Mouse (Mus musculus): ENCODE measurements around the gene Slc17a7. TPM values are rescaled to one million over a fixed set of nuclear protein-coding genes. Genes with fewer than 3 reads are reported as not detected.
A peak's percentile ranks its signal among the peaks of the same experiment; 100 is the strongest.

The Slc17a7 gene
- polyA plus RNA-seq, 1 experiment from 2014 or later, result 0.56 TPM

- no peaks in the 10 kb centered on the region for H3K36me3 ChIP-seq (ENCODE audit: insufficient read depth, low read length)
- peaks cover 4% of the 10 kb centered on the region for H3K27me3 ChIP-seq (replicated peaks; ENCODE audit: insufficient read depth, low read length)
- no peak for DNase-seq (ENCODE audit: low spot score)
- no peaks in the 10 kb centered on the region for H3K9me3 ChIP-seq (ENCODE audit: low read length)
- no peak overlapping the region for H3K4me2 ChIP-seq (replicated peaks; ENCODE audit: low read depth, low read length)
- no peak overlapping the region for H3K9ac ChIP-seq (replicated peaks; ENCODE audit: low read depth)
- H3K4me1 ChIP-seq (ENCODE audit: insufficient read depth, low read depth, low read length), result no peaks in the 10 kb centered on the region
- H3K27ac ChIP-seq (ENCODE audit: low read length), result no peak overlapping the region
- no peak overlapping the region for H3K4me3 ChIP-seq (ENCODE audit: low read depth, low read length)
- TF ChIP-seq EP300 (IDR thresholded peaks at IDR 0.05) (no peak), CTCF (IDR thresholded peaks at IDR 0.05) (no peak)
- ATAC-seq, result no peak
- WGBS, result 48% methylated on average over 2 of the region's 2 CpGs
Measured at GRCm38 (mm10) chr7:45191161-45191560, 27.4 kb downstream of the Slc17a7 start.

GRCm38 (mm10) chr7:45191803-45192363, 28.1 kb downstream of the Slc17a7 start:
- Histone ChIP-seq H3K9me3 (ENCODE audit: low read length) (no peaks in the 10 kb centered on the region), H3K4me3 (ENCODE audit: low read depth, low read length) (no peak overlapping the region), H3K36me3 (ENCODE audit: insufficient read depth, low read length) (no peaks in the 10 kb centered on the region), H3K9ac (replicated peaks; ENCODE audit: low read depth) (no peak overlapping the region), H3K27ac (ENCODE audit: low read length) (no peak overlapping the region), H3K4me2 (replicated peaks; ENCODE audit: low read depth, low read length) (no peak overlapping the region), H3K27me3 (replicated peaks; ENCODE audit: insufficient read depth, low read length) (peaks cover 4% of the 10 kb centered on the region), H3K4me1 (ENCODE audit: insufficient read depth, low read depth, low read length) (no peaks in the 10 kb centered on the region)
- 9% methylated on average over 8 of the region's 8 CpGs for WGBS
- ATAC-seq, result no peak
- DNase-seq (ENCODE audit: low spot score), result no peak
- no peak for TF ChIP-seq CTCF (IDR thresholded peaks at IDR 0.05)

GRCm38 (mm10) chr7:45192585-45193310, 29.0 kb downstream of the Slc17a7 start:
- peaks cover 4% of the 10 kb centered on the region; the same call in 1 of the 2 replicates for H3K27me3 ChIP-seq (replicated peaks; ENCODE audit: insufficient read depth, low read length)
- no peak overlapping the region for H3K27ac ChIP-seq (ENCODE audit: low read length)
- no peak overlapping the region for H3K4me3 ChIP-seq (ENCODE audit: low read depth, low read length)
- DNase-seq (ENCODE audit: low spot score), result no peak
- TF ChIP-seq CTCF (IDR thresholded peaks at IDR 0.05) (no peak), EP300 (IDR thresholded peaks at IDR 0.05) (no peak)
- H3K9ac ChIP-seq (replicated peaks; ENCODE audit: low read depth), result no peak overlapping the region
- H3K36me3 ChIP-seq (ENCODE audit: insufficient read depth, low read length), result no peaks in the 10 kb centered on the region
- WGBS, result 71% methylated on average over 7 of the region's 7 CpGs
- no peak overlapping the region for H3K4me2 ChIP-seq (replicated peaks; ENCODE audit: low read depth, low read length)
- H3K9me3 ChIP-seq (ENCODE audit: low read length), result no peaks in the 10 kb centered on the region
- no peak for ATAC-seq
- H3K4me1 ChIP-seq (ENCODE audit: insufficient read depth, low read depth, low read length), result no peaks in the 10 kb centered on the region

GRCm38 (mm10) chr7:45193406-45193805, 29.7 kb downstream of the Slc17a7 start:
- WGBS, result 51% methylated on average over 5 of the region's 5 CpGs

GRCm38 (mm10) chr7:45193871-45194785, 30.4 kb downstream of the Slc17a7 start:
- H3K36me3 ChIP-seq (ENCODE audit: insufficient read depth, low read length), result no peaks in the 10 kb centered on the region
- peak; percentile 13; the same call in 1 of the 2 replicates for ATAC-seq
- no peak for DNase-seq (ENCODE audit: low spot score)
- no peak overlapping the region for H3K4me2 ChIP-seq (replicated peaks; ENCODE audit: low read depth, low read length)
- no peak overlapping the region for H3K9ac ChIP-seq (replicated peaks; ENCODE audit: low read depth)
- H3K4me1 ChIP-seq (ENCODE audit: insufficient read depth, low read depth, low read length), result no peaks in the 10 kb centered on the region
- WGBS, result 62% methylated on average over 17 of the region's 17 CpGs
- H3K9me3 ChIP-seq (ENCODE audit: low read length), result no peaks in the 10 kb centered on the region
- TF ChIP-seq CTCF (IDR thresholded peaks at IDR 0.05) (no peak), EP300 (IDR thresholded peaks at IDR 0.05) (no peak)
- H3K27me3 ChIP-seq (replicated peaks; ENCODE audit: insufficient read depth, low read length), result no peaks in the 10 kb centered on the region; the same call in 1 of the 2 replicates
- no peak overlapping the region for H3K27ac ChIP-seq (ENCODE audit: low read length)
- H3K4me3 ChIP-seq (ENCODE audit: low read depth, low read length), result no peak overlapping the region

More at GRCm38 (mm10) chr7:45193406-45193805, 29.7 kb downstream of the Slc17a7 start:
- H3K27me3 ChIP-seq (replicated peaks; ENCODE audit: insufficient read depth, low read length), result no peaks in the 10 kb centered on the region; the same call in 1 of the 2 replicates
- no peaks in the 10 kb centered on the region for H3K9me3 ChIP-seq (ENCODE audit: low read length)
- no peak overlapping the region for H3K27ac ChIP-seq (ENCODE audit: low read length)
- H3K9ac ChIP-seq (replicated peaks; ENCODE audit: low read depth), result no peak overlapping the region
- ATAC-seq (no peak), DNase-seq (ENCODE audit: low spot score) (no peak)
- H3K4me2 ChIP-seq (replicated peaks; ENCODE audit: low read depth, low read length), result no peak overlapping the region
- no peaks in the 10 kb centered on the region for H3K4me1 ChIP-seq (ENCODE audit: insufficient read depth, low read depth, low read length)
- no peak for TF ChIP-seq EP300 (IDR thresholded peaks at IDR 0.05)
- TF ChIP-seq CTCF (IDR thresholded peaks at IDR 0.05), result 0 out of 2 replicates have a peak, but pooled peaks have one; percentile 12
- H3K4me3 ChIP-seq (ENCODE audit: low read depth, low read length), result no peak overlapping the region
- H3K36me3 ChIP-seq (ENCODE audit: insufficient read depth, low read length), result no peaks in the 10 kb centered on the region
